Mouse (Mus musculus) NIH3T3 (cell line): ENCODE data around the gene Lpin2.

Experiments used
- DNase-seq: peaks from one replicate; pipeline ENCODE4 v3.0.0-alpha.2; 2012; ENCODE audit warnings: low read depth

Lpin2 gene

DNA sequence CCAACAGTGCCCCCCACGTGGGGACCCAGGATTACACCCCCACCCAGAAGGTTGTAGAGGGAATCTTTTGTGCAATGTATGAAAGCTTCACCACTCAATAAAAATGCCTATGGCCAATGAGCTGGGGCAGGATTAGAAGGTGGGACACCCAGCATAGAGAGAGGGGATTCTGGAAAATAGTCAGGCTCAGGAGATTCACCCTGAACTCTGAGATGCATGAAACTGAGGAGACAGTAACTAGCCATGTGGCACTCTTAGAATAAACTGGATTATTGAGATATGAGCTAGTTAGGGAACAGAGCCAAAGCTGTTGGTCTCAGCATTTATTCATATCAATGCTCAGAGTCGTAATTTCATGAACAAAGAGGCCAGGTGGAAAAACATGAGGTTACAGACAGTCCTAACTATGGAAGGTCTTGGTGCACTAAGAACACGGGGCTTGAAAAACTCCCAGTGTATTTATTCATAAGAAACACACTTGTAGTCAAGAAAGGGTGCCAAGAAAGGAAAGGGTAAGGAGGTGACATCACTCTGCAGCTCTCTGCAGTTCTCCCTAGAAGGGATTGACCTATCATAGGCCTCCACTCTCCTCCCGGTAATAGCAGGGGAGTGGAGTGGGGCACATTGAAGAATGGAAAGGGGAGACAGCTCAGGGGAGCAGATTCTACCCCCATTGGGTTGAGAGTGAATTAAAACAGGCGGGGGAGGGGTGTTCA lies 83.1 kb downstream of the Lpin2 start:
- DNase-seq: no peak

DNA sequence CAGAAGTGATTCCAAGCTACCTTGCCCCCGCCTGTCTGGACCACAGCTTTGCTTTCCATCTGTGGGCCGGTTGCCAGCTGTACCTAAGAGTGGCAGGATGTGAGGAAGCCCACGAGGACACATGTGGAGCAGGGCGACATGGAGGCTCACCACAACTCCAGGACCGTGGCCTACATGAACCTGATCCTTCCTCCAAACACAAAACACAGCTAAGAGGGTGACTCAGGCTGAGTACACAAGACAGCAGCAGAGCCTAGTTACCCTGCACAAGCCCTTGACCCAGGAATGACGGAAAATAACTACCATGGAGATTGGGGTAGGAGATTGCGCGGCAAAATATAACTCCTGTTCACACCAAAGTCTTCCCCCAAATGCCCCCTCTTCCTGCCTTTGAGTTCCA lies 85.0 kb downstream of the Lpin2 start:
- DNase-seq: no peak

DNA sequence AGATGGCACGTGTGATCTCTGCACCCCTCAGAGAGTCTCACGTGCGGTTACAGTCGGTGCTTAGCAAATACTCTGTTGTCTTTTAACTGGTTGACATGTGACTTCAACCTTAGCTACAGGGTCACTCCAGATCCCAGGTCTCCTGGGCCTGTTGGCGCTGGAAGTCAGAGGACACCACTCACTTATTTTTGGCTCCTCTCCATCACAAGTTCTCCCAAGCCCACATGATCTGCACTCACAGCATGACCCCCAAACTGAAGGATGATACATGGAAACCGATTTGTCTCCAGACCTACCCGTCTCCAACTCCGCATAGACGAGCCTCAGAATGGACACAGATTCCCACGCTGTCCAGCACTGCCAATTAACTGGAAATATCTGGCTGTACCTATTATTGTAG lies 85.8 kb downstream of the Lpin2 start:
- DNase-seq: no peak

DNA sequence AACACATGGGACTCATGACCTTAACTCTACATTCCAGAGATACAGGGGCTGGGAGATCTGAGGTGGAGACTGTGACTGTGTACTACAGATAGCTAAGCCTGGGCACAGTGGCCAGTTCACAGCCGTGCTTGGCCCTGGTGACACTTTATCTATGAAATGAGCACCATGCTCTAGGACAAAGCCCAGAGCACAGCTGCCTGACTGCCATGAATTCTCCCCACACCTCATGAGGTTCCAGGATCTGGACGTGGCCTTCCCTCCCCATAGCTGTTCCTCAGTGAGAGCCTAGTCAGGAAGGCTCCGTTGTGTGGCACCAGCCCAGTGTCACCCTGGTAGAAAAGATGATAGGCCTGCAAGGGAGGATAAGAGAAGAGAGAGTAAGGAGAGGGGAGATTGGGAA lies 86.2 kb downstream of the Lpin2 start:
- DNase-seq: no peak

DNA sequence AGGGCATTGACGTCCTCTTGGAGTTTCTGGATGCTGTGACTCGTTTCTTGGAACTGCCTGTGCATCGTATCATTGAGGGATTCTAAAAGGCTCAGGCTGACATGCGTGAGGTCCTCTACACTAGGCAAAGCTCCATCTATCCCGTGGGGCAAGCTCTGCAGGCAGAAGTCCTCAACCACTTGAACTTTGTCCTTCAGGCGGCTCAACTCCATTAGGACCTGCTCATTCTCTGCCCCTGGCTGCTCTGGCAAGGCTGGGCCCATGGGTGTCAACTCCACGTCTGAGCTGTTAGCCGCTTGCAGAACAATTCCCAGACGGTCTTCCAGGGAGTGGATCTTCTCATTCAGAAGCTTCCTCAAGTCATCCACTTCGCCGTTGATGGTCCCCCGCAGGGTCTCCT lies 91.5 kb downstream of the Lpin2 start:
- DNase-seq: no peak

DNA sequence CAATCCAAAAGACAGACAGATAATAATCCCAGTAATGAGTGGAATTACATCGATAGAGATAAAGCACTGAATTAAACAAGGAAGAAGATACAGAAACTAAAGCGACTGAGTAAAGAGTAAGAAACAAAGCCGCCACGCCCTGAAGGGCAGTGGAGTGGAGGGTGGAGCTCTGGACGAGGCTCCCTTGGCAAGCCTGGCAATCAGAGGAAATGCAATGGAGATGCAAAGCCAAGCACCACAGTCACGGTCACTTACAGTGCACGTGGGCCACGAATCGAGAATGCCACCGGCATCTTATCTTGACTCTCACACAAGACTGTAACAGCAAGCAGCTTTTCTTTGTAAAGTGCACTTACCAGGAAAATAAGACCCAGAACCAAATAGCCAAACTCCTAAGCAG lies 94.4 kb downstream of the Lpin2 start:
- no peak for DNase-seq

DNA sequence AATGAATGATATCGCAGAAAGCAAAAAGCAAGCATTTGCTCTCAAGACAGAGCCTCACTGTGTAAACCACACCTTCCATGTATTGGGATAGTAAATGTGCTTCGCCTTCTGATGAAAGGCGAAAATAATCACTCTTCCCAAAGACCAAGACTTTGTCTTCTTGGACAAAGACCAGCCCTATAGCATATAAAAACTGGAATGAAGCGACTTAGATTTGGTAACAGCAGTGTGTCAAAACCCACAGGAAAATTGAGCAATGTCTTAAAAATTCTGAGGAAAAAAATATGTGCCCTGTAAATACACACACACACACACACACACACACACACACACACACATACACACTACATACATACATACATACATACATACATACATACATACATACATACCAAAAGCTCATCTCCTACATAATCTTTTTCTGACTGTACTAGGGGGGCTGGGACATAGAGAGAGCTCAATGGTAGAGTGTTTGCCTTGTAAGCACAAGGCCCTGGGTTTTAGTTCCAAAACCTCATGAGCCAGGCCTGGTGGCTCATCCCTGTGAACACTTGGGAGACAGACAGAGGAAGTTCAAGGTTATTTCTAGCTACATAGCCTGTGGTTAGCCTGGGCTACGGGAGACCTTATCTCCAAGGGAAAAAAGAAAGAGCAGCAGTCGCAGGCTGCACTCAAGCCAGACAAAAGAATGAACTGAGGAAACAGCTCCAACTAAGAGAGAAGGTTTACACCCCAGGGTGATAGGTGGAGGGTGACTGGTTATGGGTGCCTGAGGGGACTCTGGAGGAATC lies 95.5 kb downstream of the Lpin2 start:
- peak; percentile 58 for DNase-seq

DNA sequence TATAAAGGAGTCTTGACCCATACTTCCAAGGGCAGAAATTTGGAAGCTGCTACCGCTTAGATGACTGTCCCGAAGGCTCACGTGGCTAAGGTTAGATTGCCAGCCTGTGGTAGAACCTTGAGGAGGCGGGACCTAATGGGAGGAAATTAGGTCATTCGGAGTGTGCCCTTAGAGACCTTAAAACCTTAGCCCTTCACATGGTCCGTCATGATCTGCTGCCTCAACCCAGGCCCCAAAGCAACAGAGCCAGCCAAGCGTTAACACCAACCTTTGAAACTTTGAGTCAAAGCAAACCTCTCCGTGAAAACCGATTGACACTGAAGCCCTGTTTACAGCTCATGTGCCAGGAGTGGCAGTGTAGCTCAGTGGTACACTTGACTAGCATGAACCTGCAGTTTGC lies 100.4 kb downstream of the Lpin2 start:
- DNase-seq: no peak

DNA sequence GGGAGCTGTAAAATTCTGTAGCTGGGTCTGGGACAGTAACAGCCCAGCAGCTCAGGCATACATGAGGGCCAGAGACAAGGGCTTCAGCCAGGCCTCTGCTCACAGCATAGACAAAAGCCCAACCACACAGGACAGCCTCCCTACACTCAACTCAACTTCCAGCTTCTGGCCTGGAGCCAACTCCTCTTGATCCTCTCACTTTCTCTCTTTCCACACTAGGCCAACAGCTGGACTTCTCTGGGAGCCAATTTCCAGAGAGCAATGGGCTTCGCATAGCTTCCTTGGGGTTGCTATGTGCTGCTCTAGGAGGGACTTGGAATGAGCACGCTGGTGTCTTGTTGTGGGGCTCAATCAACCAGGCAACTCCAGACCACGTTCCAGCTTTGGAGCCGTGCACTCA lies 100.9 kb downstream of the Lpin2 start:
- DNase-seq: peak; percentile 91

DNA sequence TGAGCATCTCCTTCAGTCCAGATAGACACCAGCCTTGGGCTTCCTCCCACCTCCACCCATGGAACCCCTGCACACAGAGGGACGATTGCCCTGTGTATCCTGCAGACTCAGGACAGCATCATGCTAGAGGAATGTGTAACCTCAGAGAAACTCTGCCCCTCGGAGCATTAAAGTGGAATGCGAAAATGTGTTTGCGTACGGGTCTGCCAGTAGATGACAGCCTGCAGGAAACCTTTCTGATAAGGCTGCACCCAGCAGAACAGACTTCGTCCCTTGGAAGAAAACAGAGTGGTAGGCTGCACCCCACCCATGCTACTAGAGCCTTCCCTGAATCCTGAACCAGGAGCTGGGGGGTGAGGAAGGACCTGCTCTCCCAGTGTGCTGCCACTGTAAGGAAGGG lies 102.5 kb downstream of the Lpin2 start:
- DNase-seq: peak; percentile 61

DNA sequence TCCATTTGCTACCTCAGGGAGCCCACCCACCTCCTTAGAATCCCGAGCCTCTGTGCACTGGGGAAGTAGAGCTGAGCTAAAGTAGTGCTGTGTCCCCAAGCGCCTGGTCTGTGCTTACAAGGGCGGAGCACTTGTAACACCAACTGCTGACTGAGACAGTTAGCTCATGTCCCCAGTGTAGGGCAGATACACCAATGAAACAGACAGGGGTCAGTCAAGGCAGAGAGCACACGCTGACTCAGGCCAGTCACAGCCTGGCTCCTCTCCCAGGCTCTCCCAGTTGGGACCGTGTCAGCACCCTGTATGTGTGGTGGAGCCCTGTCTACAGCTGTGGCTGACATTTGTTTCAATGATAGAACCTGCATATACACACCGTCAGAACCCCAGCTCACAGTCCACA lies 103.6 kb downstream of the Lpin2 start:
- peak; percentile 78 for DNase-seq

DNA sequence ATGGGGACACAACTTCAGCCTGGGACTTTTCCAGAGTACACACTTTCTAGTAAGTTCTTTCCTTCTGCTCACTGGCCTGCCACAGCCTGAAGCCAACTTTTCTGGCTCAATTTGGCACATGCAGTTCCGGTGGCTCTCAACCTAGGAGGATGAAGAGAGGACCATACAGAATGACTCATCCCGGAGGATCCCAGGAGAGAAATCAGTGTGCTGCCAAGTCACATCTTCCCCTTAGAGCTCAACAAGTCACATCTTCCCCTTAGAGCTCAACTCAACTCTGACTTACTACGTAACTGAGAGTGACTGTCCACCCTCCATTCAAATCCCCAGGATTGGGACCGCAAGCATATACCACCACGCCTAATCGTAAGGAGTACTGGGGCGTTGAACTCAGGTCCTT lies 105.2 kb downstream of the Lpin2 start:
- DNase-seq: no peak

DNA sequence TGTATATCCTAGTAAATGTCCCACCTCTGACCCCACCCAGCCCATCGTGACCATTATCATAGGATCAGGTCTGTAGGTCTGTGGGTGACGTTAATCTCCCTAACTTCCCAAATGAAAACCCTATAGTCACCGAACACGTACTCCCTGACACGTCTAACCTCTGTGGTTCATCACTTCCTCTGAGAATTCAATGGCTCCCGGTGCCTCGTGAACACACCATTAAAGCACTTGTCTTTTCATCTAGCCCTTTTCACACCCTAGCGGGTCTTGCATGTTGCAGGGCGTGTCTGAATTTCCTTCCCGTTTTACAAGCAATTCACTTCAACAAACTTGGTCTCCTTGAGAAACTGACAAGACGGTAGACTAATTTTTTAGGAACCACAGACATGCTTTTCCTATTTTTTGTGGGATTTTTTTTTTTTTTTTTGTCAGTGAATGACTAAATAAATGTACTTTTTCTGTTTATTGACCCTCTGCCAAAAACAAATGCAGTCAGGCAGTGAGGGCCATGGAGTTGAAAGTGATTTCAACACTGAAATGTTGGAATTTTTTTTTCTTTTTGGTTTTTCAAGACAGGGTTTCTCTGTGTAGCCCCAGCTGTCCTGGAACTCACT lies 105.9 kb downstream of the Lpin2 start:
- DNase-seq: peak; percentile 75

DNA sequence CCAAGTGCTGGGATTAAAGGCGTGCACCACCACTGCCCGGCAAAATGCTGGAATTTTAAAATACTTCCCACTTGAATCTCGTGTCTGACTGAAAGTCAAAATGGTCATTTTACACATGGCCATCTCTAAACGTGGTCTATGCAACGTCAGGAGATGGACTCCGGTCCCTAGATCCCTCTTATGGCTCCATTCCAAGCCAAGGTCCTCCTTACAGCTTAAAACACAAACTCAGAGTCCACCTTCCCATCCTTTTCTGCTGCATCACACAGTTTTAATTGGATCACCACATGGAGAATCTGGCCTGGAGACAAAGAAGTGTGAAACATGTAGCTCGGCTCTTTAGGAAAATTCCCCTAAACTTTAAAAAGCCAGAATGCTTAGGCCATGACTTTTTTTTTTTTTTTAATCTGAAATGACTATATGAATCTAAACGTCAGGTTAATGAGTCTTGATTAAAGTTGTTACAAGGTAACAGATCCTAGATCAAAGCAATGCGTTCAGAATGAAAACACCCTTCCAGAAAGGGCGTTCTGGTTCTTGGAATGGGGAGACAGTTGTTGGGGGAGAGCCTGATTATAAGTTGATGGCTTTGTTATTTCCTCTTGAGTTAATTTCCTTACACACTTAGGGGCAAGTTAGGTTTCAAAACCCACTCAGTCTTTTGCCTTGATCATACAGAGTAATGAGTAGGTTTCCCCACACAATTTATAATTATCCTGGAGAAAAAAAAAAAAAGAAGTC lies 106.6 kb downstream of the Lpin2 start:
- DNase-seq: peak; percentile 46

DNA sequence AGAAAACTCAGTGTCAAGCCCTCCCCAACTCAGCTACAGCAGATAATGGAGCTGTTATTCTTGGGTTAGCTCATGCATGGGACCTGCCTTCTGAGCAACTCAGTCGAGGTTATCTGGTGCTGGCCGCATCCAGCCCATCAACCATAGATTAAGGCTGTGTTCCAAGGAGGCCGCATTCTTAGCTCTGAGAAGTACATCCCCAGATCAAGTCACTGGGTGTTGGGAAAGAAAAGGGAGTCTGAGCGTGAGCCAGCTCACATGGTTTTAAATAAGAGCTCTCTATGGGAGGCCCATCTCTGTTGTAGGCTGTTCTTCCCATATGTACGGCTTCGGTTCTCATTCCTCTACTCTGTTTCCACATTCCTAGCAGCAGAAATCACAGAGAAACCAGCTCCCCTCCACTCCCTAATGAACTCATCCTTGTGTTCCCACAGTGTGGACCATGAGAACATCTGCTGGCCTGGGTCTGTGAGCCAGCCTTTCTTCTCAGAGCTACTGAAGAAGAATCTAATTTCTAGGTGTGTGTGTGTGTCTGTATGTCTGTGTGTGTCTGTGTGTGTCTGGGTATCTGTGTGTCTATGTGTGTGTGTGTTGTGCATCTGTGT lies 107.3 kb downstream of the Lpin2 start:
- DNase-seq: peak; percentile 93

DNA sequence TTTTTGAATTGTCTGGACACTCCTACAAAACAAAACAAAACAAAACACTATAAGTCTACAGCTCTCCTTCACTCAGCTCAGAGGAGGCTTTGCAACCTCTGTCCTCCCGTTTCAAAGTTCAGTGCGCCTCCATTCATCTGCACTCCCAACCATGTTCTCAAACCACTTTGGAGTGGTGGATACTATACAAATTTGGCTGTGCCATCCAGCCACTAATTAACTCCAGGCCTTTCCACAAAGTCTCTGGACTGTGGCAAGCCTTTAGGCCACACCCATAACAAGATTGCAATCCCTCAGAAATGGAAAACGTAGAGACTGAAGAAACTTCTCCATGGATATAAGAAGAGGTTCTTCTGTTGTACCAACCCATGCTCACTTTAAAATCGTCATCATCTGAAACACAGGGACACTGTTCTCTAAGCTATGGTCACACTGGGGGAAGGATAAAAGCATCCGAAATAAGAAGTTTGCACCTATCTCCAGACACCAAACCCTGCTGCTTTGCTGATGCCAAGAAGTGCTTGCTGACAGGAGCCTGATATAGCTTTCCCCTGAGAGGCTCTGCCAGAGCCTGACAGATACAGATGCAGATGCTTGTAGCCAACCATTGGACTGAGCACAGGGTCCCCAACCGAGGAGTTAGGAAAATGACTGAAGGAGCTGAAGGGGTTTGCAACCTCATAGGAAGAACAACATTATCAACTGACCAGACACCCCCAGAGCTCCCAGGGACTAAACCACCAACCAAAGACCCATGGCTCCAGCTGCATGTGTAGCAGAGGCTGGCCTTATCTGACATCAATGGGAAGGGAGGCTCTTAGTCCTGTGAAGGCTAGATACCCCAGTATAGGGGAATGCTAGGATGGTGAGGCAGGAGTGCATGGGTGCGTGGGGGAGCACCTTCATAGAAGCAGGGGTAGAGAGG lies 108.4 kb downstream of the Lpin2 start:
- DNase-seq: peak; percentile 79

DNA sequence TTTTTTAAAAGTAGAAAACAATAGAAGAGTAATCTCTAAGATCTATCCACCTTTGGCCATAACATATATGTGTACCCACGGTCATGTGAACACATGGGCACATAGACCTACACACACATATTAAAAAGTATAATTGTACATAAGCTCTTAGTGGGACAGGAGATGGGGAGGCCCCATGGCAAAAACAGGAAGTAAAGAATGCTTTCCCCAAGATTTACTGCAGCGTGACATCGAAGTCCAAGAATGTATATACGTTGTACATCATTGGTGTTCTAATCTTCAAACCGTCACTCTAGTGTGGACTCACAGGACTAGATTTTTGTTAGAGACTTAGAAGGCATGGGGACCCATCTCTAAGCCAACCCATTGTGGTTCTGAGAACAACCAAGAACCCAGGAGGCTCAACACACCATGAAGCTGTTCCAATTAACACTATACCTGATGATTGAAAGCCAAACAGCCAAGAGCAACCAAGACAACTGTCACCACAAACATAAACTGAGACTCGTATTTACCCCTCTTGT lies 109.6 kb downstream of the Lpin2 start:
- no peak for DNase-seq

DNA sequence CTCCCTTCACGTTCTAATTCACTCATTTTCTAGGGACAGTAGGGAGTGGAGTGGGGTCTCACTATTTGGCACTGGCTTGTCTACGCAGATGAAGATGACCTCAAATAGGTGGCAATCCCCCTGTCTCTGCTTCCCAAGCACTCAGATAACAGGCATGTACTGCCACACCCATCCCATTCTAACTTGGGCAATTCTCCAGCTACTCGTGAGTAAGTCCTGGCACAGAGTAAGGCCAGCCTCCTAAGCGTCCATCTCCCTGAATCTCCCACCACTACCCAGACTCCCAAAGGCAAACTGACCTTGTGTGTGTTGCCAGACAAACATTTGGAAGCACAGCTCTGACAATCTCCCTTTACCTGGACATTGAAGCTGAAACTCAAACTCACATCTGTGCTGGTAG lies 110.5 kb downstream of the Lpin2 start:
- DNase-seq: peak; percentile 84

DNA sequence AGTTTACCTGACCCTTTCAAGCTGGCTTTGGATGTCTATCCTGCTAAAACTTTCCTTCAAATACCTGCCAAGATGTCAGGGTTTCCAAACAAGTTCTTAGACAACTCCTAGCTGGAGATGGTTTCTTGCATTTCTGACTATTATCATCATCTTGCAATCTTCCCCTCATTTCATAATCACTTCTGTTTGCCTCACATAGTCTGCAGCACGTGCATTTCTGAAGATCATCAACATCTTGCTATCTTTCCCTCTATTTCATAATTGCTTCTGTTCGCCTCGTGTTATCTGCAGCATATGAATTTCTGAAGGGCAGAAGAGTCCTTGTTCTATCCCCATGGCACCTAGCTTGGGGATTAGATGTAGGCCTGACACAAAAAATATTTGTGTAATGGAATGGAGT lies 112.2 kb downstream of the Lpin2 start:
- no peak for DNase-seq
